Mouse (Mus musculus) hindbrain, postnatal 0 days (tissue): ENCODE data around the gene Cntd1. TPM values are rescaled to one million over a fixed set of nuclear protein-coding genes. Genes with fewer than 3 reads are reported as not detected.

Experiments
- ATAC-seq: fragments of 200-750 bp; cut with Nextera tagmentation; 2 replicates; pipeline ENCODE4 v1.8.0; 2017; ENCODE audit warnings: mild to moderate bottlenecking, moderate TSS enrichment, moderate library complexity
- DNase-seq: peaks from one replicate; pipeline ENCODE4 v3.0.0-alpha.2; 2015; ENCODE audit warnings: low spot score
- H3K27ac ChIP-seq: fragments of 300-500 bp; sonication (generic); 2 replicates; pipeline ENCODE4 v1.5.1; 2014; ENCODE audit warnings: mild to moderate bottlenecking
- H3K27me3 ChIP-seq: fragments of 300-500 bp; sonication (generic); 2 replicates; pipeline ENCODE4 v1.6.1; 2014; ENCODE audit warnings: low read length, mixed read lengths; ENCODE audit not compliant: insufficient read depth
- H3K36me3 ChIP-seq: fragments of 300-500 bp; sonication (generic); 2 replicates; pipeline ENCODE4 v1.6.1; 2014; ENCODE audit warnings: low read length, mixed read lengths; ENCODE audit not compliant: insufficient read depth
- H3K4me1 ChIP-seq: fragments of 300-500 bp; sonication (generic); 2 replicates; pipeline ENCODE4 v1.6.1; 2014; ENCODE audit warnings: antibody characterized with exemption, low read length, mixed read lengths; ENCODE audit not compliant: insufficient read depth
- H3K4me2 ChIP-seq: fragments of 300-500 bp; sonication (generic); 2 replicates; pipeline ENCODE4 v1.6.1; 2014; ENCODE audit warnings: low read depth, mild to moderate bottlenecking, low read length, moderate library complexity, mixed read lengths
- H3K4me3 ChIP-seq: fragments of 300-500 bp; sonication (generic); 2 replicates; pipeline ENCODE4 v1.5.1; 2014; ENCODE audit warnings: low read length
- H3K9ac ChIP-seq: fragments of 300-500 bp; sonication (generic); replicated peaks from 2 replicates; pipeline ENCODE4 v1.6.1; 2014; ENCODE audit warnings: mild to moderate bottlenecking, low read length, moderate library complexity, mixed read lengths
- H3K9me3 ChIP-seq: fragments of 300-500 bp; sonication (generic); 2 replicates; pipeline ENCODE4 v1.6.1; 2016; ENCODE audit warnings: low read length, mixed read lengths
- CTCF ChIP-seq: IDR thresholded peaks from 2 replicates; pipeline ENCODE4 v1.5.1; 2016; ENCODE audit warnings: antibody characterized with exemption, control low read depth, low read depth
- WGBS: fragments of 180-500 bp; shearing (Covaris S2); extraction: QIAGEN DNeasy Blood & Tissue Kit; methylation state at CpG from one replicate; pipeline ENCODE4 v1.1.7; 2014; 5-methylcytosine and 5-hydroxymethylcytosine counted together
- polyA plus RNA-seq: library from polyadenylated mRNA; unstranded; fragments of >200 nt; fragmentation: Nextera tagmentation; extraction: Ambion mirVana; gene quantifications from 2 replicates; pipeline ENCODE4 v1.2.1, GENCODE M21; 2015
- total RNA-seq: library from RNA; depleted of rRNA; stranded (reverse); fragments of >200 nt; gene quantifications from 2 replicates; pipeline ENCODE4 v1.2.3, GENCODE M21; 2014; rRNA removed

The Cntd1 gene
- 0.10 TPM in 1 of 2 replicates, not detected in the other for total RNA-seq
- polyA plus RNA-seq: 0.66 and 0.89 TPM in 2 replicates

- WGBS: 11% methylated on average over 45 of the region's 45 CpGs
- peak within 1 kb of the TSS; percentile 77 for H3K9ac ChIP-seq
- H3K4me3 ChIP-seq: peak within 1 kb of the TSS; percentile 65
- peaks cover 18% of the 10 kb centered on the region for H3K4me1 ChIP-seq
- no peaks in the 10 kb centered on the region for H3K27me3 ChIP-seq
- peak within 1 kb of the TSS; percentile 71; the same call in 1 of the 2 replicates for H3K27ac ChIP-seq
- ATAC-seq (peak; percentile 97), DNase-seq (peak; percentile 96)
- no peaks in the 10 kb centered on the region for H3K9me3 ChIP-seq
- H3K36me3 ChIP-seq: no peaks in the 10 kb centered on the region
- peak; percentile 46 for TF ChIP-seq CTCF
- peak within 1 kb of the TSS; percentile 69 for H3K4me2 ChIP-seq
Observed at GRCm38 (mm10) chr11:101278223-101279192, at the start of gene Cntd1, which contains the start of gene Coa3. TSS of gene Cntd1 (plus strand) at chr11:101279012. TSS of gene Coa3 (minus strand) at chr11:101279114.

GRCm38 (mm10) chr11:101229361-101229900 lies 49.4 kb upstream of the Cntd1 start:
- Histone ChIP-seq H3K4me3 (no peak overlapping the region), H3K4me1 (no peaks in the 10 kb centered on the region), H3K36me3 (no peaks in the 10 kb centered on the region), H3K27me3 (no peaks in the 10 kb centered on the region), H3K27ac (peak overlapping the region; percentile 79; the same call in 1 of the 2 replicates), H3K9ac (no peak overlapping the region), H3K9me3 (no peaks in the 10 kb centered on the region), H3K4me2 (no peak overlapping the region)
- DNase-seq (peak; percentile 40), ATAC-seq (no peak)
- no peak for TF ChIP-seq CTCF
- WGBS: 8% methylated on average over 8 of the region's 8 CpGs

GRCm38 (mm10) chr11:101230061-101230511 lies 48.7 kb upstream of the Cntd1 start:
- ATAC-seq: no peak
- no peaks in the 10 kb centered on the region for H3K4me1 ChIP-seq
- H3K27ac ChIP-seq: peak overlapping the region; percentile 79
- H3K27me3 ChIP-seq: no peaks in the 10 kb centered on the region
- 24% methylated on average over 2 of the region's 2 CpGs for WGBS
- no peaks in the 10 kb centered on the region for H3K36me3 ChIP-seq
- H3K4me3 ChIP-seq: no peak overlapping the region
- TF ChIP-seq CTCF: no peak
- DNase-seq: peak; percentile 34
- no peaks in the 10 kb centered on the region for H3K9me3 ChIP-seq
- H3K4me2 ChIP-seq: no peak overlapping the region
- no peak overlapping the region for H3K9ac ChIP-seq

GRCm38 (mm10) chr11:101230526-101230925 lies 48.3 kb upstream of the Cntd1 start:
- H3K4me2 ChIP-seq: no peak overlapping the region
- no peak for DNase-seq

GRCm38 (mm10) chr11:101230991-101231871 lies 47.6 kb upstream of the Cntd1 start:
- no peaks in the 10 kb centered on the region for H3K4me1 ChIP-seq
- H3K9ac ChIP-seq: no peak overlapping the region
- H3K4me2 ChIP-seq: peak overlapping the region; percentile 40
- H3K4me3 ChIP-seq: no peak overlapping the region
- peak; percentile 28 for DNase-seq
- no peak; the same call in 1 of the 2 replicates for TF ChIP-seq CTCF
- H3K27ac ChIP-seq: peak overlapping the region; percentile 79
- no peaks in the 10 kb centered on the region for H3K9me3 ChIP-seq
- H3K36me3 ChIP-seq: no peaks in the 10 kb centered on the region
- H3K27me3 ChIP-seq: no peaks in the 10 kb centered on the region
- WGBS: 12% methylated on average over 18 of the region's 18 CpGs
- no peak for ATAC-seq

More at GRCm38 (mm10) chr11:101230526-101230925, 48.3 kb upstream of the Cntd1 start:
- Histone ChIP-seq H3K27me3 (no peaks in the 10 kb centered on the region), H3K36me3 (no peaks in the 10 kb centered on the region), H3K4me3 (no peak overlapping the region), H3K4me1 (no peaks in the 10 kb centered on the region), H3K9ac (no peak overlapping the region), H3K9me3 (no peaks in the 10 kb centered on the region), H3K27ac (peak overlapping the region; percentile 79)
- no peak for TF ChIP-seq CTCF
- ATAC-seq: no peak
- 20% methylated on average over 5 of the region's 5 CpGs for WGBS
